ENCODE assay signal across 8 mouse cellular contexts in genomic region chr5:146315268-146315921, GRCm38 (mm10).
DNase-seq lines count a peak whose midpoint lies in the region; ATAC-seq and TF ChIP-seq lines count a peak whose summit lies in the region.

No protein-coding gene starts in this region.

- DNase-seq in kidney, adult 18-20 months, result peak; percentile 39
- DNase-seq in kidney, postnatal 4 days, result no peak
- DNase-seq in embryonic facial prominence, embryonic 10.5 days (ENCODE audit: low spot score), result peak; percentile 62
- no peak for DNase-seq in liver, postnatal 0 days
- DNase-seq in yolk sac, embryonic 10.5 days (ENCODE audit: low spot score), result peak; percentile 37
- DNase-seq in cerebellum, adult 9-11 months, result no peak
- no peak for DNase-seq in adrenal gland, postnatal 10 days

- no peak overlapping the region for H3K4me3 ChIP-seq in embryonic facial prominence, embryonic 10.5 days
- H3K4me3 ChIP-seq in hindbrain, embryonic 13.5 days, result no peak overlapping the region
- no peak overlapping the region for H3K4me3 ChIP-seq in liver, postnatal 0 days (ENCODE audit: low read depth, low read length)

- H3K27ac ChIP-seq in embryonic facial prominence, embryonic 10.5 days (replicated peaks), result 0 out of 2 replicates have a peak overlapping the region, but pooled peaks have one; percentile 44
- H3K27ac ChIP-seq in hindbrain, embryonic 13.5 days, result peak overlapping the region; percentile 49
- H3K27ac ChIP-seq in liver, postnatal 0 days (ENCODE audit: low read depth), result peak overlapping the region; percentile 83

- no peaks in the 10 kb centered on the region for H3K27me3 ChIP-seq in embryonic facial prominence, embryonic 10.5 days (replicated peaks; ENCODE audit: low read depth, poor library complexity, severe bottlenecking)
- H3K27me3 ChIP-seq in hindbrain, embryonic 13.5 days, result no peaks in the 10 kb centered on the region
- no peaks in the 10 kb centered on the region for H3K27me3 ChIP-seq in liver, postnatal 0 days (ENCODE audit: insufficient read depth, low read length)

- 34% methylated on average over 14 of the region's 14 CpGs for WGBS in embryonic facial prominence, embryonic 10.5 days
- WGBS in hindbrain, embryonic 13.5 days, result 49% methylated on average over 14 of the region's 14 CpGs
- 56% methylated on average over 14 of the region's 14 CpGs for WGBS in liver, postnatal 0 days (ENCODE audit: insufficient replicate concordance)

- no peak for TF ChIP-seq CTCF in liver, postnatal 0 days (IDR thresholded peaks at IDR 0.05; ENCODE audit: low read depth)

- H3K4me2 ChIP-seq in hindbrain, embryonic 13.5 days, result no peak overlapping the region
- 0 out of 2 replicates have a peak overlapping the region, but pooled peaks have one; percentile 7 for H3K4me2 ChIP-seq in liver, postnatal 0 days (ENCODE audit: low read depth, low read length)

- H3K36me3 ChIP-seq in embryonic facial prominence, embryonic 10.5 days (replicated peaks), result no peaks in the 10 kb centered on the region
- H3K36me3 ChIP-seq in hindbrain, embryonic 13.5 days, result no peaks in the 10 kb centered on the region
- no peaks in the 10 kb centered on the region for H3K36me3 ChIP-seq in liver, postnatal 0 days (replicated peaks; ENCODE audit: insufficient read depth, low read length)

- ATAC-seq in hindbrain, embryonic 13.5 days (ENCODE audit: low FRiP score), result peak; percentile 62
- no peak for ATAC-seq in liver, postnatal 0 days

- H3K4me1 ChIP-seq in embryonic facial prominence, embryonic 10.5 days, result peaks cover 42% of the 10 kb centered on the region
- peaks cover 24% of the 10 kb centered on the region for H3K4me1 ChIP-seq in hindbrain, embryonic 13.5 days (replicated peaks)
- peaks cover 40% of the 10 kb centered on the region for H3K4me1 ChIP-seq in liver, postnatal 0 days (ENCODE audit: insufficient read depth)

- no peak overlapping the region for H3K9ac ChIP-seq in hindbrain, embryonic 13.5 days
- H3K9ac ChIP-seq in liver, postnatal 0 days (replicated peaks), result no peak overlapping the region

- H3K9me3 ChIP-seq in embryonic facial prominence, embryonic 10.5 days, result no peaks in the 10 kb centered on the region
- H3K9me3 ChIP-seq in hindbrain, embryonic 13.5 days, result no peaks in the 10 kb centered on the region
- H3K9me3 ChIP-seq in liver, postnatal 0 days (ENCODE audit: low read length), result no peaks in the 10 kb centered on the region

- TF ChIP-seq EP300 in liver, postnatal 0 days (IDR thresholded peaks at IDR 0.05; ENCODE audit: low read depth), result no peak

Comparison
In these comparisons a context has a peak if more than half of its experiments do, and no peak if none do; other contexts are left out.
1. DNase-seq: peak in kidney, adult 18-20 months (single experiment), embryonic facial prominence, embryonic 10.5 days (single experiment) and yolk sac, embryonic 10.5 days (single experiment); none in kidney, postnatal 4 days (0 of 2), liver, postnatal 0 days (single experiment), cerebellum, adult 9-11 months (single experiment) and adrenal gland, postnatal 10 days (single experiment).
2. Peak in every context shown above with its lines, with median percentiles within 50 percentile points of each other: H3K27ac ChIP-seq.